Mouse (Mus musculus): ENCODE measurements around the gene Shd. TPM values are rescaled to one million over a fixed set of nuclear protein-coding genes. Genes with fewer than 3 reads are reported as not detected.
"Not testable (repeated sequence)": the region's sequence is repeated elsewhere in the genome, so short reads cannot be mapped to it uniquely, and the experiment has no call there.

Gene Shd
- 10.8 and 11.9 TPM in 2 replicates for polyA plus RNA-seq (2014; fragmentation: Nextera tagmentation; extraction: Ambion mirVana)

DNA sequence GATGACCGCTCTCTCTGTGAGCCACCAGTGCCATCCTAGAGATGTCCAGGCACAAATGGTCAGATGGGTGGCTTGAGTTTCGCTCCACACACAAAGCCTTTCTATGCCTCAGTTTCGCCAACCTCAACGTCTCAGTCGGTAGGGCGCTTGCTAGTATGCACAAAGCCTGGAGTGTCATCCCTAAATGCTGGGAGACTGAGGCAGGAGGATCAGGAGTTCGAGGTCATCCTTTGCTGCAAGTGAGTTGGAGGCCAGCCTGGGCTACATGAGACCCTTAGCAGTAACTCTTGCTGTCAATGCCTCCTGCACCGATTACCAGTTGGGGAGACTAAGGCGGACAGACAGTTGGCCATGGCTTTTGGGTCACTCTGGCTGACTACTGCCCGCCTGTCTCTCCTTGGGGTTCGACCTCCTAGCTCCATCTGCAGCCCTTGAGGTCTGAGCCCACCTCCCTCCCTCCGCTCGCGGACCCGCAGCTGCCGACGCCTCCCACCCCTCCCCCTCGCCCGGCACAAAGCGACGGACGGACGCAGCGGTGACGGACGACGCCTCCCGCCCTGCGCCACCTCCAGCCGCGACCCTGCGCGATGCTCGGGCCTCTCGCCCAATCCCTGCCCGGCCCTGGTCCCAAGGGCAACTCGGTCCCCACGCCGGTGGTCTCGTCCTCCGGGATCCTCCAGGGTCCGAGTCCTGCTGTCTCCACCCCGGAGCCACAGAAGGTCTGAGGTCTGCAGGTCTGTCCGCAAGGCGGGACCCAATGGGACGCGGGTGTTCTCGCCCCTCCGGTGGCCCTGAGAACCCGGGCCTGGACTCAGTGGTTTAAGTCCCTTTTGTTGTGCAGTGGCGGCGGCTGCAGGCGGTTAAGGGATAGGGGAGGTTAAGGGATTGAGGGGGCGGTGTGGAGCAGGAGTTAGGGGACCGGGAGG is at the start of gene Shd:
Gene Shd, plus strand, starts transcription at position 502 of the 926 bp plus-strand sequence.
- no peaks in the 10 kb centered on the region; the same call in 1 of the 2 replicates for H3K36me3 ChIP-seq (ENCODE audit: control insufficient read depth, insufficient read depth, low read length)
- peaks cover 11% of the 10 kb centered on the region; the same call in 1 of the 2 replicates for H3K27me3 ChIP-seq (ENCODE audit: control insufficient read depth, insufficient read depth, low read length)
- peak within 1 kb of the TSS; percentile 49 for H3K4me3 ChIP-seq (ENCODE audit: low read depth, low read length)
- H3K9me3 ChIP-seq (replicated peaks; ENCODE audit: control insufficient read depth, low read length), result no peaks in the 10 kb centered on the region
- peak within 1 kb of the TSS; percentile 82 for H3K4me2 ChIP-seq
- no peak within 1 kb of the TSS for H3K27ac ChIP-seq (ENCODE audit: low read depth, low read length)
- H3K4me1 ChIP-seq (ENCODE audit: control insufficient read depth, insufficient read depth, low read length), result peaks cover 27% of the 10 kb centered on the region
- 9% methylated on average over 55 of the region's 55 CpGs for WGBS (ENCODE audit: insufficient replicate concordance)
- ATAC-seq (replicated peaks; ENCODE audit: insufficient number of reproducible peaks, low FRiP score, low TSS enrichment), result peak; percentile 18
- H3K9ac ChIP-seq (ENCODE audit: low read depth, low read length), result peak within 1 kb of the TSS; percentile 66

DNA sequence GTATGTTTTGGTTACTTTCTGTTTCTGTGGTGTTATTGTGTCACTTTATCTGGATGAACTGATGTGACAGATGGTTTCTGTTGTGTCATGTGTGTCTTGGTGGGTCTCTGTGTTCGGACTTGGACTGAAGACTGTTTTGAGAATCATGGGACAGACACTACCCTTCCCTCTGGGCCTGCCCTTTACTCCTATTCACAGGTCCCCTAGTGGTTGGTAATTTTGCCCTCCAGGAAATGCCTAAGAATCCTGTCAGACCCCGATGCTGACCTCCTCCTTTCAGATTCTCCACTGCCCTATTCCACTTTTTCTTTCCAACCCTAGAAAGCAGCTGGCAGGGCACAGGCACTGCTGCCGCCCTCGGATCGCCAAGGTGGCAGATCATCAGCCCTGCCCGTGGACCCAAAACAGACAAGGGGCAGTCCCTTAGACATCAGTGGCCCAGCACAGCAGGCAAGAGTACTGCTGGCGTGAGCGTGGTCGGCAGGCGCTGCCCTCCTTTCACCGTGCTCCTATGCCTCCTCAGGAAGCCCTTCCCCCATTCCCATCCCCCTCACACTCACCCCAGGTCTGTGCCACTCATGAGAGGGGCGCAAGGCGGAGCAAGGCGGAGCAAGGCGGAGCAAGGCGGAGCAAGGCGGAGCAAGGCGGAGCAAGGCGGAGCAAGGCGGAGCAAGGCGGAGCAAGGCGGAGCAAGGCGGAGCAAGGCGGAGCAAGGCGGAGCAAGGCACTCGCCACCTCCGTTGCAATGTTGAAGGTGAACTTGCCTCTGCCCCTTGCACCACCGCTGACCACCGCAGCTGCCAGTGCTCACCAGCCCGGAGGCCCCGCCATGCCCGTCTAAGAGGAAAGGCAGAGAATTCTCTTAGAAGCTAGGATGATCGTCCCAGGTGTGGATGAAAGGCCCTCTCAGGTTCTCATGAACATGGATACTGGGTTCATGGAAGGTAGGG is 38.4 kb upstream of the Shd start:
- Histone ChIP-seq H3K9ac (ENCODE audit: low read depth, low read length) (peak overlapping the region; percentile 82), H3K9me3 (replicated peaks; ENCODE audit: control insufficient read depth, low read length) (no peaks in the 10 kb centered on the region), H3K27ac (ENCODE audit: low read depth, low read length) (peak overlapping the region; percentile 79), H3K4me1 (ENCODE audit: control insufficient read depth, insufficient read depth, low read length) (no peaks in the 10 kb centered on the region), H3K36me3 (ENCODE audit: control insufficient read depth, insufficient read depth, low read length) (no peaks in the 10 kb centered on the region), H3K4me2 (peak overlapping the region; percentile 86), H3K4me3 (ENCODE audit: low read depth, low read length) (peak overlapping the region; percentile 73), H3K27me3 (ENCODE audit: control insufficient read depth, insufficient read depth, low read length) (no peaks in the 10 kb centered on the region)
- 1% methylated on average over 33 of the region's 33 CpGs for WGBS (ENCODE audit: insufficient replicate concordance)
- peak; percentile 91 for ATAC-seq (replicated peaks; ENCODE audit: insufficient number of reproducible peaks, low FRiP score, low TSS enrichment)

DNA sequence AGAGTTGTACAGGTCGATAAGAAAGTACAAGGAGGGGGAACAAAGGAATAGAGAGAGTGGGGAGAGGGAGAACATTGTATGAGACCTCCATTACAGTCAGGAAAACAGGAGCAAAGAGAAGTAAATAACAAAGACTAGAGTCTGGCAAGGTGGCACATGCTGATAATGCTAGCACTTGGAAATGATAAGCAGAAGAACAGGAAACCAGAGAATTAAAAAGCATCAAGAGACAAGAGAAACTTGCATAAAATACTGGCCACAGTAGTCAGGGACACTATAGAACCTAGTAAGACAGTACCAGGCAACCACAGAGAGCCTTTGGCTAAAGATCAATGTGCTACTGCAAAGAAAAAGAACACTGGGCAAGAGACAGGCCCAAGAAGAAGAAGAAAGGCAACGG is 37.6 kb upstream of the Shd start:
- peak overlapping the region; percentile 62 for H3K27ac ChIP-seq (ENCODE audit: low read depth, low read length)
- WGBS (ENCODE audit: insufficient replicate concordance), result 70% methylated on average over 2 of the region's 2 CpGs
- ATAC-seq (replicated peaks; ENCODE audit: insufficient number of reproducible peaks, low FRiP score, low TSS enrichment), result no peak

DNA sequence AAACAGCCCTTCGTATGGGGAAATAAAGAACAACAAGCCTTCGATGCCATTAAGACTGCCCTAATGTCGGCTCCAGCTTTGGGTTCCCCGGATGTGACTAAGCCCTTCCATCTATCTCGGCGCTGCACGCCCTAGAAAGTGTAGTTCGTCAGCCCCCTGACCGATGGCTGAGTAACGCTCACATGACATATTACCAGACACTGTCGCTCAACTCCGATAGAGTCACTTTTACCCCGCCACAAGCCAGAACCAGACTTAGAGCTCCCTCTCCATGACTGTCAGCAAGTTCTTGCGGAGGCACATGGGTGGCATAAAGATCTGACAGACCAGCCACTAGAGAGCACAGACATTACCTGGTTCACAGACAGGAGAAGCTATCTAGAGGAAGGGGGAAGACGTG is 37.1 kb upstream of the Shd start:
- H3K4me1 ChIP-seq (ENCODE audit: control insufficient read depth, insufficient read depth, low read length), result no peaks in the 10 kb centered on the region
- peak overlapping the region; percentile 86 for H3K4me2 ChIP-seq
- H3K9ac ChIP-seq (ENCODE audit: low read depth, low read length), result no peak overlapping the region
- ATAC-seq (replicated peaks; ENCODE audit: insufficient number of reproducible peaks, low FRiP score, low TSS enrichment), result no peak
- peaks cover 3% of the 10 kb centered on the region; the same call in 1 of the 2 replicates for H3K9me3 ChIP-seq (replicated peaks; ENCODE audit: control insufficient read depth, low read length)
- H3K27me3 ChIP-seq (ENCODE audit: control insufficient read depth, insufficient read depth, low read length), result no peaks in the 10 kb centered on the region
- H3K4me3 ChIP-seq (ENCODE audit: low read depth, low read length), result peak overlapping the region; percentile 73
- peaks cover 2% of the 10 kb centered on the region; the same call in 1 of the 2 replicates for H3K36me3 ChIP-seq (ENCODE audit: control insufficient read depth, insufficient read depth, low read length)
- H3K27ac ChIP-seq (ENCODE audit: low read depth, low read length), result peak overlapping the region; percentile 62; the same call in 1 of the 2 replicates
- 85% methylated on average over 15 of the region's 15 CpGs for WGBS (ENCODE audit: insufficient replicate concordance)

More for the DNA sequence above, 37.6 kb upstream of the Shd start:
- peak overlapping the region; percentile 86 for H3K4me2 ChIP-seq
- no peaks in the 10 kb centered on the region for H3K36me3 ChIP-seq (ENCODE audit: control insufficient read depth, insufficient read depth, low read length)
- H3K27me3 ChIP-seq (ENCODE audit: control insufficient read depth, insufficient read depth, low read length), result no peaks in the 10 kb centered on the region
- H3K4me1 ChIP-seq (ENCODE audit: control insufficient read depth, insufficient read depth, low read length), result no peaks in the 10 kb centered on the region
- peaks cover 3% of the 10 kb centered on the region; the same call in 1 of the 2 replicates for H3K9me3 ChIP-seq (replicated peaks; ENCODE audit: control insufficient read depth, low read length)
- H3K9ac ChIP-seq (ENCODE audit: low read depth, low read length), result peak overlapping the region; percentile 59
- H3K4me3 ChIP-seq (ENCODE audit: low read depth, low read length), result peak overlapping the region; percentile 73

DNA sequence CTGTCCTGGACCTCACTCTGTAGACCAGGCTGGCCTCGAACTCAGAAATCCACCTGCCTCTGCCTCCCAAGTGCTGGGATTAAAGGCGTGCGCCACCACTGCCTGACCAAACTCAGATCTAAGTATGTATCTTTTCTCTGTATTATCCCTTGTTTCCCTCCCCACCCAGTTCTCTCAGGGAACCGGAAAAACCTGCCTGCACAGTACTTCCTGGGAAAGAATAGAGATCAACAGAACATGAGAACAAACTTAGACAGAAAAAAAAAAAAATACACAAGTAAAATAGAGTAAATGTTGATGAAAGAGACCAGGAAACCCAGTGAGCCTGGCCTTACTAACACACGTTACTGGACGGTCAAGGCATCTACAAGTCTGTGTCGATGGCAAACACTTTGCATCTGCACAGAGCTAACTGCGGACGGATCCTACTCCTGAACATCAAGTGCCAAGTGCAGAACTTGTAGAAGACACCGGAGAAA is 25.8 kb upstream of the Shd start:
- Histone ChIP-seq H3K4me3 (ENCODE audit: low read depth, low read length) (peak overlapping the region; percentile 51), H3K9ac (ENCODE audit: low read depth, low read length) (0 out of 2 replicates have a peak overlapping the region, but pooled peaks have one; percentile 49), H3K4me2 (peak overlapping the region; percentile 85), H3K27ac (ENCODE audit: low read depth, low read length) (peak overlapping the region; percentile 90)
- not testable (repeated sequence) for H3K36me3 ChIP-seq (ENCODE audit: control insufficient read depth, insufficient read depth, low read length); H3K4me1 ChIP-seq (ENCODE audit: control insufficient read depth, insufficient read depth, low read length); H3K27me3 ChIP-seq (ENCODE audit: control insufficient read depth, insufficient read depth, low read length); ATAC-seq (replicated peaks; ENCODE audit: insufficient number of reproducible peaks, low FRiP score, low TSS enrichment); H3K9me3 ChIP-seq (replicated peaks; ENCODE audit: control insufficient read depth, low read length)
- WGBS (ENCODE audit: insufficient replicate concordance), result 32% methylated on average over 10 of the region's 10 CpGs

DNA sequence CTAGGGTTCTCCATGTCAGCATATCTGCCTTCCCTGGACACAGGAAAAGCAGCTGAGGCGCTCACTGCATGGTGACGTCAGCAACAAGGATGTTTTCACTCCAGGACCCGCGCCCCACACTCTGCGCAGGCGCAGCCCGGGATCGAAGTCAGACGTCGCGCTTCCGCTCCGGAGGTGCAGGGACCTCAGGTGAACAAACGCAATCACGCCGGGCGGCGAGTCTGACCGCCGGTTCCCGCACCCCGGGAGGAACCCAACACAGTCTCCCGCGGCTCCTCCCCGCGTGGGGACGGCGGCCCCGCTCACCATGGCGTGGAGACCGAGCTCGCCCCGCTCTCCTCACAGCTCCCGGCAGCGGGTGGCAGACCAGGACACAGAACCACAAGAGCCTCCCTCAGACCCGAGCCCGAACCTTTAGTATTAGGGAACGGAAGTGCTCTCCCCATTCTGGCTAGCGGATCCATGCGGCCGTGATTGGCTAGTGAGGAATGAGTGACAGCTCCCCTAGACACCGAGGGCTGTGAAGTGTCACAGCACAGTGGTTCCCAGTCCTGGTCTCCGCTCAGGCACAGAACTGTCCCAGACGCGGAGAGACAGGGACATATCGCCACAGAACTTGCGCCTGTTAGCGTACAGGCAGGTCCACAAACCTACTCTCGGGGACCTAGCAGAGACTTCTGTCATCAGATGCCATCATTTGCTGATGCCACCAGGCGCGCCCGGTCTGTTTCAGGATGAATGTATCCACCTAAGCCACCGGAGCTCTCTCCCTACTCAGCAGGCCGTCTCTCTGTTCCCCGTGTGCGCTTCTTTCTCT is 25.2 kb upstream of the Shd start:
- not testable (repeated sequence) for H3K36me3 ChIP-seq (ENCODE audit: control insufficient read depth, insufficient read depth, low read length); H3K9me3 ChIP-seq (replicated peaks; ENCODE audit: control insufficient read depth, low read length); H3K4me1 ChIP-seq (ENCODE audit: control insufficient read depth, insufficient read depth, low read length); H3K27me3 ChIP-seq (ENCODE audit: control insufficient read depth, insufficient read depth, low read length)
- H3K4me3 ChIP-seq (ENCODE audit: low read depth, low read length), result peak overlapping the region; percentile 51
- peak overlapping the region; percentile 85 for H3K4me2 ChIP-seq
- H3K27ac ChIP-seq (ENCODE audit: low read depth, low read length), result peak overlapping the region; percentile 90
- H3K9ac ChIP-seq (ENCODE audit: low read depth, low read length), result peak overlapping the region; percentile 78
- peak; percentile 95 for ATAC-seq (replicated peaks; ENCODE audit: insufficient number of reproducible peaks, low FRiP score, low TSS enrichment)
- WGBS (ENCODE audit: insufficient replicate concordance), result under 1% methylated on average over 55 of the region's 56 CpGs

DNA sequence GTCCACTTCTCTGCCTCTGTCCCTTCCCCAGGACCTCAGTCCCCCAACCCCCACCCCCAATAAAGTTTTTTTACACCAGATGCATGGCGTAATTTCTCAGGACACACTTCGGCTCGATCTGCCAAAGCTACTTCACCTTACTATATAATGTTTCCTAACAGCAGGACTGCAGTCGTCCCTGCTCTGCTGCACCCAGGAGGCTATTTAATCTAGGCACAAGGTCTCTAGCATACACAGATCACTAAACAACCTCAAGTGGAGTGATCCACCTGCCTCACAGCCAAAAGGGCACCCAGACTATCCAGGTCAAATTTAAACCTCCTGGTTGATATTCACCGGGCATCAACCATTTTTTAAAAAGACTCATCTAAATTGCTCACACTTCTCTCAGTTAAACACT is 24.6 kb upstream of the Shd start:
- peak overlapping the region; percentile 85 for H3K4me2 ChIP-seq
- no peaks in the 10 kb centered on the region for H3K4me1 ChIP-seq (ENCODE audit: control insufficient read depth, insufficient read depth, low read length)
- 37% methylated on average over 5 of the region's 5 CpGs for WGBS (ENCODE audit: insufficient replicate concordance)
- ATAC-seq (replicated peaks; ENCODE audit: insufficient number of reproducible peaks, low FRiP score, low TSS enrichment), result no peak
- no peaks in the 10 kb centered on the region for H3K9me3 ChIP-seq (replicated peaks; ENCODE audit: control insufficient read depth, low read length)
- H3K27ac ChIP-seq (ENCODE audit: low read depth, low read length), result peak overlapping the region; percentile 90
- H3K27me3 ChIP-seq (ENCODE audit: control insufficient read depth, insufficient read depth, low read length), result no peaks in the 10 kb centered on the region
- H3K36me3 ChIP-seq (ENCODE audit: control insufficient read depth, insufficient read depth, low read length), result no peaks in the 10 kb centered on the region
- peak overlapping the region; percentile 51 for H3K4me3 ChIP-seq (ENCODE audit: low read depth, low read length)
- peak overlapping the region; percentile 78 for H3K9ac ChIP-seq (ENCODE audit: low read depth, low read length)

Measured in heart, embryonic 11.5 days (tissue).